Mouse (Mus musculus) small intestine, adult 2 months (tissue): ENCODE measurements around the gene Fnip2. TPM values are rescaled to one million over a fixed set of nuclear protein-coding genes. Genes with fewer than 3 reads are reported as not detected.

ENCODE experiments used
- H3K27ac ChIP-seq: fragments of 200-500 bp; 2 replicates; pipeline ENCODE4 v1.5.1; 2012; ENCODE audit warnings: low read depth, low read length, control low read depth, inconsistent platforms; ENCODE audit not compliant: insufficient read depth
- H3K27me3 ChIP-seq: fragments of 200-500 bp; 2 replicates; pipeline ENCODE4 v1.6.1; 2012; ENCODE audit warnings: mild to moderate bottlenecking, moderate library complexity, low read length, inconsistent platforms; ENCODE audit not compliant: control insufficient read depth, insufficient read depth
- H3K36me3 ChIP-seq: fragments of 200-500 bp; 2 replicates; pipeline ENCODE4 v1.6.1; 2012; ENCODE audit warnings: mild to moderate bottlenecking, low read length, control low read depth, inconsistent platforms; ENCODE audit not compliant: control insufficient read depth, insufficient read depth
- H3K4me1 ChIP-seq: fragments of 200-500 bp; 2 replicates; pipeline ENCODE4 v1.6.1; 2012; ENCODE audit warnings: low read length, inconsistent platforms, mixed read lengths; ENCODE audit not compliant: control insufficient read depth, insufficient read depth, insufficient read length
- H3K4me3 ChIP-seq: fragments of 200-500 bp; 2 replicates; pipeline ENCODE4 v1.5.1; 2012; ENCODE audit warnings: low read depth, mild to moderate bottlenecking, control low read depth, inconsistent platforms, low read length, moderate library complexity
- CTCF ChIP-seq: fragments of 200-500 bp; IDR thresholded peaks from 2 replicates; pipeline ENCODE4 v1.5.1; 2012; ENCODE audit warnings: low read depth, mild to moderate bottlenecking, control low read depth, inconsistent platforms, low read length, moderate library complexity, mixed read lengths; ENCODE audit not compliant: insufficient replicate concordance, insufficient read length; ENCODE audit errors: extremely low read depth
- POLR2A ChIP-seq: fragments of 200-500 bp; IDR thresholded peaks from 2 replicates; pipeline ENCODE4 v1.6.1; 2012; ENCODE audit warnings: low read depth, mild to moderate bottlenecking, control low read depth, inconsistent platforms, low read length, moderate library complexity
- WGBS: fragments of 180-500 bp; shearing (Covaris S2); methylation state at CpG from one replicate; pipeline ENCODE4 v1.1.7; 2018; 5-methylcytosine and 5-hydroxymethylcytosine counted together
- polyA plus RNA-seq: library from polyadenylated mRNA; depleted of rRNA; stranded (reverse); fragments of >200 nt; gene quantifications from 2 replicates; pipeline ENCODE4 v1.2.3, GENCODE M21; 2012; rRNA removed

Fnip2 gene
- 1.2 and 1.6 TPM in 2 replicates for polyA plus RNA-seq

DNA sequence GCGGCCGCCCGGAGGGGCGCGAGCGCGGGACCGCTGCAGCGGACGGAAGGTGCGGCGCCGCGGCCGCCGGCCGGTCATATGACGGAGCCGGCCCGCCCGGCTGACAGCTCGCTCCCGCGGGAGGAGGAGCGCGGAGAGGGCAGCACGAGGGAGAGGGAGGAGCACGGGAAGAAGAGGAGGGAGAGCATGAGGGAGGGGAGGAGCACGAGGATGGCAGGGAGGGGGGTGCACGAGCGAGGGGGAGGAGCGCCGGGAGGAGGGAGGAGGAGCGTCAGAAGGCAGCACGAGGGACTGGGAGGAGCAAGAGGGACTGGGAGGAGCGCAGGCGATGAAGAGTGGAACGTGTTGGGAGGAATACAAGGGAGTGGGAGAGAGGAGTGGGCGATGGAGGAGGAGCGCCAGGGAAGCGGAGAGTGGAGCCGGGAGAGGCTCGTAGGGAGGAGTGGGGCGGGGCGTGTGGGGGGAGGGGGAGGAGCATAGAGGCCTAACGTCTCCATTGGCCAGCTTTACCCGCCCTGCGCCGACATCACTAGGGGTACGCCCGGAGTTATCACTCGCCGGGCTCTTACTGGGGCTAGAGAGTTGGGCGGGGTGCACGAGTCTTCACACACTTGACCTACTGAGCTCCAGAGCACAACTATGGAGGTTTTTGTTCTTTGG, at the start of gene Fnip2:
Gene Fnip2 (minus strand): TSS at position 94 of the 660 bp plus-strand sequence.
- Histone ChIP-seq H3K4me3 (peak within 1 kb of the TSS; percentile 91), H3K36me3 (no peaks in the 10 kb centered on the region), H3K27ac (peak within 1 kb of the TSS; percentile 53; the same call in 1 of the 2 replicates), H3K4me1 (peaks cover 7% of the 10 kb centered on the region; the same call in 1 of the 2 replicates), H3K27me3 (no peaks in the 10 kb centered on the region)
- TF ChIP-seq CTCF (no peak), POLR2A (peak; percentile 59; the same call in 1 of the 2 replicates)
- WGBS = under 1% methylated on average over 51 of the region's 55 CpGs

DNA sequence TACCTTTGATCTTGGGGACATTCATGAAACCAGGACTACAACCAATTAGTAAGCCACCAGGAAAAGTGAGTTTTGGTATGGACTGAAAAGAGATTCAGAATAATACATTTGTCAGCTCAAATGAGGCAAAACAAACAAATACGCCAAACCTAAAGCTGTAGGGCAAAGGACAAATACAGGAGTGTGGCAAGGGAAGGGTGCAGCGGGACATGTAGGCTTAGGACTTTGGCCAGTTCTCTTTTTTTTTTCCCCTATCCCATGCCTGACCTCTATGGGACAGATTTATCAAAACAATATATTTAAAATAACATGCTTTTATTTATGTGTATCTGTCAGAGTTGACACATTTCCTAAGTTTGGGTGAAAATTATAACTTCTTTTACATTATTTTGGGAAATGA, 42.3 kb upstream of the Fnip2 start:
- TF ChIP-seq POLR2A (no peak), CTCF (no peak)
- WGBS = 71% methylated on average over 2 of the region's 2 CpGs
- Histone ChIP-seq H3K4me3 (no peak overlapping the region), H3K36me3 (peaks cover 38% of the 10 kb centered on the region), H3K4me1 (no peaks in the 10 kb centered on the region), H3K27ac (no peak overlapping the region), H3K27me3 (no peaks in the 10 kb centered on the region)

DNA sequence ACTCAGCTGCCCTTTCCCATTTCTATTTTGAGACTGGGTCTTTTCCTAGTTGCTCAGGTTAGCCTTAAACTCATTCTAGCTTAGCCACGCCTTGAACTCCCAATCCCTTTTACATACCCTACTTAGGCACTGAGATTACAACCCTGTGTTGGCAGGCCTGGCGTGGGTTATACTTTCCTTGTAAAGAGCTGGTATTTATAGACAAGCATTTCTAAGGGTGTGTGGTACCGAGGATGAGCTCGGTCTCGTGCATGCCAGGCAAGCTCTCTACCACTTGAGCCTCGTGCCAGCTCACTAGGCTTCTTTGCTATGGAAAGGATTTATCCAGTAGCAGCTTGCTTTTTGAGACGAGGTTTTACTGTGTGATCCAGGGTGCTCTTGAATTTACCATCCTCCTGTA, 27.9 kb upstream of the Fnip2 start:
- Histone ChIP-seq H3K36me3 (peaks cover 33% of the 10 kb centered on the region), H3K27me3 (no peaks in the 10 kb centered on the region), H3K4me1 (no peaks in the 10 kb centered on the region), H3K27ac (no peak overlapping the region), H3K4me3 (no peak overlapping the region)
- TF ChIP-seq CTCF (no peak), POLR2A (no peak)
- 88% methylated on average over 7 of the region's 7 CpGs for WGBS

DNA sequence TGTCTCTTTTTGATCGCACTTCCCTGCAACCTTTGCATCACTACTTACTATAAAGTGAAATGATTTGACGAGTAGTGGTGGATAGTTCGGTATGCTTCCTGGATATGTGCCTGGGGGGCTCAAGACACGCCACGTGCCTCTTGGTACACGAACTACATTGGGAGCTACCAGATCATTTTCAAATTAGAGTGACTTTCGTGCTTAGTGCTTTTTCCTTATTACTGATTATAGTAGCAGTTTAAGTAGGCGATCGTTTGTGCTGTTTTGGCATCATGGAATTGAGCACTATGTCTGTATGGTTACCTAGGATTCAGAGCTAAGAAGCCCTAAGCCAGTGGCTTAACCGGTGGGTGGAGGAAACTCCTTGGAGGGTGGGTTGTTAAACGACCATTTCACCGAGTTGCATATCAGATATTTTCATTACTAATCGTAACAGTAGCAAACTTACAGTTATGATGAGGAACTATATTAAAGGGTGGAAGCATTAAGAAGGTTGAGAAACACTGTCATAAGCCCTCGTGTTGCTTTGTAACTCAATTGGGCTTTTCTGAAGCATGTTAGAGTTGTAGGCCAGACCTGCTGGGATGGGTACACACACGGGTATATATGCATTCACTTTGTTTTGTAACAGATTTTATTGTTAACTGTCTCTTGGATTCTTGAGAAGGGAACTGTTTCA, 24.3 kb upstream of the Fnip2 start:
- WGBS = under 1% methylated on average over 15 of the region's 15 CpGs
- peak overlapping the region; percentile 93 for H3K4me3 ChIP-seq
- H3K4me1 ChIP-seq = peaks cover under 1% of the 10 kb centered on the region; the same call in 1 of the 2 replicates
- no peak overlapping the region for H3K27ac ChIP-seq
- H3K36me3 ChIP-seq = peaks cover 17% of the 10 kb centered on the region
- no peaks in the 10 kb centered on the region for H3K27me3 ChIP-seq
- TF ChIP-seq CTCF (no peak), POLR2A (no peak)

DNA sequence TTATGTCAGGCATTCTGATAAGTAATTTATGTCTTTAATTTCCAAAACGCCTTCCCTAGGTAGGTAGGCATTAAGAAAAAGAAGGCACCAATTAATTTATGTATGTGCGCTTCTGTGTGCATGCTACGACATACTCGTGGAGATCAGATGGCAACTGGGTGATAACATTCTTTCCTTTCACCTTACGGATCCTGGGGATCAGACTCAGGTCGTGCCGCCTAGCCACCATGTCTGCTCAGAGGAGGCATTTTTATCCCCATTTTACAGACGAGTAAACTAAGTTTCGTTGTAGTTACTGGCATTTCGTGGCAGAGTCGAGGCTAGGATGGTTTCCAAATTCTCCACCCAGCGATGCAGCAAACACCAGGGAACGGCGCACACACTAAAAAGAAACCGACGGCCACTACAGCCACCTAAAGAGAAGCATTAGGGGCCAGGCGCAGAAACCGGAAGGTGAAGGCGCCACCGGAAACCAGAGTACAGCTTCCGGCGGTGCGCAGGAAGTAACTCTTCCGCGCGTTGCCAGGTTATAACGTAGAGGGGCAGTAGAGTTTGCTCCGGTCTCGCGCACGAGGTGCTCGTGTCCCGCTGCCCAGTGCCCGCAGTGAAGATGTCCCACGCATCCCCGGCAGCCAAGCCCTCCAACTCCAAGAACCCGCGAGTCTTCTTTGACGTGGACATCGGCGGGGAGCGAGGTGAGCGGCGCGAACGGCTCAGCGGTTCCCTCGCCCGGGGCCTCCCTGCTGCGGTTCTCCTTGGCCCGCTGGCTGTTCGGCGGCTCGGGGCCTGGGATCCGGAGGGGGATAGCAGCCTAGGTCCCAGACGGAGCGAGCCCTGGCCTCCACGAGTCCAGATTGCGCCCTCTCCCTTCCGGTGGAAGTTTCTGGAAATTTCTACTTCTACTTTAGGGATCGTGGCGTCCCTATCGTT, 23.5 kb upstream of the Fnip2 start, which contains the start of gene Ppid:
Gene Ppid (plus strand): TSS at position 480 of the 930 bp plus-strand sequence.
- H3K27ac ChIP-seq = peak within 1 kb of the TSS; percentile 43; the same call in 1 of the 2 replicates
- peaks cover 12% of the 10 kb centered on the region for H3K36me3 ChIP-seq
- no peaks in the 10 kb centered on the region for H3K27me3 ChIP-seq
- H3K4me1 ChIP-seq = peaks cover 2% of the 10 kb centered on the region; the same call in 1 of the 2 replicates
- TF ChIP-seq CTCF (no peak), POLR2A (peak; percentile 61)
- peak within 1 kb of the TSS; percentile 93 for H3K4me3 ChIP-seq
- 3% methylated on average over 63 of the region's 63 CpGs for WGBS

DNA sequence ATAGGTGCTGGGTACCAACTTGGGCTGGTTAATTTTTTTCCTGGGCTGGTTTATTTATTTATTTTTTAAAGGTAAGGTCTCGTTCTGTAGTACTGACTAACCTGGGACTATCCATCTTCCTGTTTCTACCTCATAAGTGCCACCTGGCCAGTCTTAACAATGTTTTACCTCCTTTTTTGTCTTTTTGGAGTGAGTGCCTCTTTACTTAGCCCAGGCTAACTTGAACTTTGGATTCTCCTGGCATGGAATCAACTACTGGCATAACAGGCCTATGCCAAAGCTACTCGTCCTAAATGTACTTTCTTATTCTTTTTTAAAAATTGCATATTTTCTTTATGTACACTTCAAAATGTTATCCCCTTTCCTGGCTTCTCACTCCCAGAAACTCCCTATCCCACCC, 22.1 kb upstream of the Fnip2 start:
- TF ChIP-seq CTCF (no peak), POLR2A (no peak)
- H3K4me1 ChIP-seq = peaks cover 2% of the 10 kb centered on the region; the same call in 1 of the 2 replicates
- H3K27ac ChIP-seq = no peak overlapping the region
- H3K4me3 ChIP-seq = no peak overlapping the region
- 24% methylated on average over 2 of the region's 2 CpGs for WGBS
- H3K27me3 ChIP-seq = no peaks in the 10 kb centered on the region
- H3K36me3 ChIP-seq = peaks cover 4% of the 10 kb centered on the region

DNA sequence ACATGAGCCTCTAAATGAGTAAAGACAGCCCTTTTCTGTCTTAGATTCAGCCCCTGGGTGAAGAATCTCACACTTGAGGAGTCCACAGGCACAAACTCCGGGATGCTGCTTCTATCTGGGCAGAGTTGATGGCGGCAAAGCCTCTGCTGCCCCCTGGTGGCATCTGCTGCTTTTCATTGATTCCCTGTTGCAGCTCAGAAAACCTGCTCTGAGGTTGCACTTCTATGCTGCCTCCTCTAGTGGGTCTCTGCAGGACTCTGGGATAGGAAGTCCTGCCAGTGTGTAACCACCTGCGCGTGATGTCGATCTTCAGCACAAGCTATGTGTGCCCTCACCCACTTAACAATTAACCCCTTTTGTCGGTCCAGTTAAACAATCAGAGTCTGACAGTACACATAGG, 19.2 kb upstream of the Fnip2 start:
- 2% methylated on average over 6 of the region's 6 CpGs for WGBS
- H3K27ac ChIP-seq = no peak overlapping the region
- TF ChIP-seq POLR2A (no peak), CTCF (peak; percentile 99)
- H3K27me3 ChIP-seq = no peaks in the 10 kb centered on the region
- H3K4me3 ChIP-seq = no peak overlapping the region
- H3K4me1 ChIP-seq = peaks cover 2% of the 10 kb centered on the region; the same call in 1 of the 2 replicates
- H3K36me3 ChIP-seq = no peaks in the 10 kb centered on the region
